Mouse (Mus musculus): ENCODE measurements around the gene Fbxw21.
"Not testable (repeated sequence)": the region's sequence is repeated elsewhere in the genome, so short reads cannot be mapped to it uniquely, and the experiment has no call there.

The Fbxw21 gene

GRCm38 (mm10) chr9:109161941-109162340 lies at the start of gene Fbxw21:
Fbxw21 (minus strand) TSS chr9:109162041.
- ChIA-PET CTCF (no interaction called here), POLR2A (no interaction called here)

GRCm38 (mm10) chr9:109201347-109201746 lies 39.5 kb upstream of the Fbxw21 start:
- POLR2A ChIA-PET, CTCF ChIA-PET: not testable (repeated sequence)

GRCm38 (mm10) chr9:109200349-109200748 lies 38.5 kb upstream of the Fbxw21 start:
- POLR2A ChIA-PET, result no interaction called here
- CTCF ChIA-PET, result no interaction called here

GRCm38 (mm10) chr9:109199353-109199752 lies 37.5 kb upstream of the Fbxw21 start:
- CTCF ChIA-PET, result no interaction called here

GRCm38 (mm10) chr9:109195875-109196274 lies 34.0 kb upstream of the Fbxw21 start, which contains the start of gene Fbxw13:
Fbxw13 (minus strand) TSS chr9:109195975.
- CTCF ChIA-PET, result not testable (repeated sequence)

More at GRCm38 (mm10) chr9:109199353-109199752, 37.5 kb upstream of the Fbxw21 start:
- POLR2A ChIA-PET, result interaction anchor here in 1 of 4 experiments (1.1 kb wide), 1 partner anchor 104 kb away, joined by 3 read pairs; the partner anchor contains the start of gene Plxnb1

GRCm38 (mm10) chr9:109177208-109177607 lies 15.4 kb upstream of the Fbxw21 start:
- ChIA-PET POLR2A (interaction anchor here in 2 of 4 experiments (0.6 to 0.7 kb wide), 3 partner anchors 345 to 546 kb away, joined by 3 read pairs; no protein-coding TSS in a partner anchor), CTCF (interaction anchor here in 3 of 4 experiments (0.6 to 1.0 kb wide), 7 partner anchors 41 to 673 kb away, joined by 3 to 9 read pairs (median 4); no protein-coding TSS in a partner anchor)

More at GRCm38 (mm10) chr9:109195875-109196274, 34.0 kb upstream of the Fbxw21 start, which contains the start of gene Fbxw13:
- POLR2A ChIA-PET, result not testable (repeated sequence)

- POLR2A ChIA-PET, result no interaction called here
Observed at GRCm38 (mm10) chr9:109176301-109176700, 14.5 kb upstream of the Fbxw21 start.

GRCm38 (mm10) chr9:109167316-109167715 lies 5.5 kb upstream of the Fbxw21 start:
- ChIA-PET CTCF (no interaction called here), POLR2A (no interaction called here)

More at GRCm38 (mm10) chr9:109176301-109176700, 14.5 kb upstream of the Fbxw21 start:
- CTCF ChIA-PET, result no interaction called here

- POLR2A ChIA-PET, result not testable (repeated sequence)
- CTCF ChIA-PET, result interaction anchor here in 2 of 4 experiments (0.6 to 0.7 kb wide), 2 partner anchors 10 to 20 kb away, joined by 3 read pairs; no protein-coding TSS in a partner anchor
Observed at GRCm38 (mm10) chr9:109140414-109140813, 21.4 kb downstream of the Fbxw21 start.

GRCm38 (mm10) chr9:109130076-109130475 lies 31.8 kb downstream of the Fbxw21 start:
- ChIA-PET CTCF (no interaction called here), POLR2A (no interaction called here)

- POLR2A ChIA-PET, result no interaction called here
- CTCF ChIA-PET, result no interaction called here
Observed at GRCm38 (mm10) chr9:109128211-109128610, 33.6 kb downstream of the Fbxw21 start.

- CTCF ChIA-PET, result interaction anchor here in 2 of 4 experiments (0.6 to 1.1 kb wide), 2 partner anchors 126 to 270 kb away, joined by 3 to 4 read pairs; no protein-coding TSS in a partner anchor
- POLR2A ChIA-PET, result no interaction called here
Observed at GRCm38 (mm10) chr9:109127076-109127475, 34.8 kb downstream of the Fbxw21 start.

- CTCF ChIA-PET, result interaction anchor here in 2 of 4 experiments (0.6 to 1.1 kb wide), 2 partner anchors 397 to 707 kb away, joined by 3 read pairs; partner anchors contain the start of gene Nme6 (in 1 of the 2)
- POLR2A ChIA-PET, result no interaction called here
Observed at GRCm38 (mm10) chr9:109125481-109125880, 36.4 kb downstream of the Fbxw21 start.

GRCm38 (mm10) chr9:109125043-109125442 lies 36.8 kb downstream of the Fbxw21 start:
- ChIA-PET CTCF (interaction anchor here in 2 of 4 experiments (0.6 to 1.1 kb wide), 2 partner anchors 398 to 707 kb away, joined by 3 read pairs; partner anchors contain the start of gene Nme6 (in 1 of the 2)), POLR2A (interaction anchor here in 1 of 4 experiments (1.0 to 1.9 kb wide), 2 partner anchors 9 to 11 kb away, joined by 3 to 4 read pairs; no protein-coding TSS in a partner anchor)

GRCm38 (mm10) chr9:109124164-109124563 lies 37.7 kb downstream of the Fbxw21 start:
- ChIA-PET CTCF (interaction anchor here in 2 of 4 experiments (0.7 to 2.8 kb wide), 3 partner anchors 36 to 125 kb away, joined by 3 to 27 read pairs (median 4); no protein-coding TSS in a partner anchor), POLR2A (interaction anchor here in 1 of 4 experiments (0.8 to 1.9 kb wide), 3 partner anchors 10 to 42 kb away, joined by 3 to 4 read pairs (median 3); partner anchors contain the start of genes Ccdc51 and Tma7)

- POLR2A ChIA-PET, result interaction anchor here in 3 of 4 experiments (0.9 to 1.9 kb wide), 8 partner anchors 9 to 37 kb away, joined by 3 to 7 read pairs (median 4); no protein-coding TSS in a partner anchor
- CTCF ChIA-PET, result interaction anchor here (0.5 to 4.3 kb wide), 19 partner anchors 11 to 943 kb away, joined by 3 to 33 read pairs (median 6); partner anchors contain the start of genes Ccdc51 (in 1 of the 4), Tma7 (in 1 of the 4) and Trex1 (in 1 of the 4)
Observed at GRCm38 (mm10) chr9:109123266-109123665, 38.6 kb downstream of the Fbxw21 start.

- POLR2A ChIA-PET, result interaction anchor here in 3 of 4 experiments (0.6 to 1.9 kb wide), 10 partner anchors 16 to 275 kb away, joined by 3 to 7 read pairs (median 4); partner anchors contain the start of gene Plxnb1 (in 1 of the 3)
- CTCF ChIA-PET, result interaction anchor here (0.5 to 4.3 kb wide), 22 partner anchors 10 to 943 kb away, joined by 3 to 33 read pairs (median 6); partner anchors contain the start of genes Ccdc51 (in 1 of the 4), Plxnb1 (in 1 of the 4), Tma7 (in 1 of the 4) and Trex1 (in 1 of the 4)
Observed at GRCm38 (mm10) chr9:109122553-109123085, 39.2 kb downstream of the Fbxw21 start.

GRCm38 (mm10) chr9:109120956-109121355 lies 40.9 kb downstream of the Fbxw21 start:
- POLR2A ChIA-PET, result interaction anchor here in 3 of 4 experiments (0.6 to 1.5 kb wide), 8 partner anchors 25 to 278 kb away, joined by 3 to 6 read pairs (median 3); partner anchors contain the start of genes Ccdc51 (in 1 of the 3) and Tma7 (in 1 of the 3)
- CTCF ChIA-PET, result interaction anchor here in 3 of 4 experiments (0.6 to 4.3 kb wide), 5 partner anchors 19 to 120 kb away, joined by 3 to 33 read pairs (median 3); no protein-coding TSS in a partner anchor

- CTCF ChIA-PET, result interaction anchor here in 1 of 4 experiments (4.3 kb wide), 1 partner anchor 32 kb away, joined by 33 read pairs; no protein-coding TSS in a partner anchor
- POLR2A ChIA-PET, result interaction anchor here in 2 of 4 experiments (0.5 to 1.5 kb wide), 6 partner anchors 24 to 66 kb away, joined by 3 to 9 read pairs (median 4); partner anchors contain the start of genes Ccdc51 (in 1 of the 2), Plxnb1 (in 1 of the 2) and Tma7 (in 1 of the 2)
Observed at GRCm38 (mm10) chr9:109119571-109119970, 42.3 kb downstream of the Fbxw21 start.

All from embryonic stem cell, embryonic (primary cell).